Mouse (Mus musculus): ENCODE data around the gene Arpc1b.
A peak's percentile ranks its signal among the peaks of the same experiment; 100 is the strongest.
"Not testable (repeated sequence)": the region's sequence is repeated elsewhere in the genome, so short reads cannot be mapped to it uniquely, and the experiment has no call there.

Gene Arpc1b

GRCm38 (mm10) chr5:145114606-145115473 is 825 bp downstream of the Arpc1b start:
- DNase-seq: peak; percentile 34

- no peak for DNase-seq
These were observed 1.7 kb downstream of the Arpc1b start for GRCm38 (mm10) chr5:145115736-145116135.

GRCm38 (mm10) chr5:145116316-145116715 is 2.3 kb downstream of the Arpc1b start:
- peak; percentile 38 for DNase-seq

GRCm38 (mm10) chr5:145116916-145117315 is 2.9 kb downstream of the Arpc1b start:
- no peak for DNase-seq

GRCm38 (mm10) chr5:145118005-145118404 is 4.0 kb downstream of the Arpc1b start:
- DNase-seq: no peak

GRCm38 (mm10) chr5:145118461-145118860 is 4.4 kb downstream of the Arpc1b start:
- no peak for DNase-seq

GRCm38 (mm10) chr5:145119385-145119784 is 5.4 kb downstream of the Arpc1b start:
- DNase-seq: no peak

- no peak for DNase-seq
These were observed 6.9 kb downstream of the Arpc1b start for GRCm38 (mm10) chr5:145120921-145121320.

GRCm38 (mm10) chr5:145123396-145123795 is 9.4 kb downstream of the Arpc1b start:
- DNase-seq: no peak

- DNase-seq: no peak
These were observed 12.6 kb downstream of the Arpc1b start for GRCm38 (mm10) chr5:145126580-145126979.

GRCm38 (mm10) chr5:145129124-145129523 is 15.1 kb downstream of the Arpc1b start:
- no peak for DNase-seq

- DNase-seq: peak; percentile 51
These were observed 15.8 kb downstream of the Arpc1b start for GRCm38 (mm10) chr5:145129773-145130172.

GRCm38 (mm10) chr5:145130191-145130590 is 16.2 kb downstream of the Arpc1b start:
- peak; percentile 83 for DNase-seq

- no peak for DNase-seq
These were observed 17.0 kb downstream of the Arpc1b start for GRCm38 (mm10) chr5:145130995-145131394.

- not testable (repeated sequence) for DNase-seq
These were observed 19.3 kb downstream of the Arpc1b start for GRCm38 (mm10) chr5:145133275-145133674.

GRCm38 (mm10) chr5:145138836-145139235 is 24.8 kb downstream of the Arpc1b start:
- DNase-seq: no peak

- peak; percentile 95 for DNase-seq
These were observed 25.8 kb downstream of the Arpc1b start, which contains the start of the genes Pdap1 and Bud31 for GRCm38 (mm10) chr5:145139571-145140519. TSS of gene Pdap1 (minus strand) at chr5:145140238. TSS of gene Bud31 (plus strand) at chr5:145140362.

GRCm38 (mm10) chr5:145140611-145141010 is 26.6 kb downstream of the Arpc1b start:
- no peak for DNase-seq

GRCm38 (mm10) chr5:145147748-145148147 is 33.7 kb downstream of the Arpc1b start:
- no peak for DNase-seq

- DNase-seq: no peak
These were observed 35.3 kb downstream of the Arpc1b start for GRCm38 (mm10) chr5:145149294-145149693.

GRCm38 (mm10) chr5:145152690-145153089 is 38.7 kb downstream of the Arpc1b start:
- DNase-seq: no peak

GRCm38 (mm10) chr5:145161361-145161760 is 47.3 kb downstream of the Arpc1b start:
- no peak for DNase-seq

- DNase-seq: no peak
These were observed 50.7 kb downstream of the Arpc1b start for GRCm38 (mm10) chr5:145164710-145165109.
